Mouse (Mus musculus): ENCODE measurements around the gene Ndufa8. TPM values are rescaled to one million over a fixed set of nuclear protein-coding genes. Genes with fewer than 3 reads are reported as not detected.

The Ndufa8 gene
- 100 to 1,000 TPM; 126 to 132 TPM for polyA plus RNA-seq (2017; shearing (Covaris generic))

DNA sequence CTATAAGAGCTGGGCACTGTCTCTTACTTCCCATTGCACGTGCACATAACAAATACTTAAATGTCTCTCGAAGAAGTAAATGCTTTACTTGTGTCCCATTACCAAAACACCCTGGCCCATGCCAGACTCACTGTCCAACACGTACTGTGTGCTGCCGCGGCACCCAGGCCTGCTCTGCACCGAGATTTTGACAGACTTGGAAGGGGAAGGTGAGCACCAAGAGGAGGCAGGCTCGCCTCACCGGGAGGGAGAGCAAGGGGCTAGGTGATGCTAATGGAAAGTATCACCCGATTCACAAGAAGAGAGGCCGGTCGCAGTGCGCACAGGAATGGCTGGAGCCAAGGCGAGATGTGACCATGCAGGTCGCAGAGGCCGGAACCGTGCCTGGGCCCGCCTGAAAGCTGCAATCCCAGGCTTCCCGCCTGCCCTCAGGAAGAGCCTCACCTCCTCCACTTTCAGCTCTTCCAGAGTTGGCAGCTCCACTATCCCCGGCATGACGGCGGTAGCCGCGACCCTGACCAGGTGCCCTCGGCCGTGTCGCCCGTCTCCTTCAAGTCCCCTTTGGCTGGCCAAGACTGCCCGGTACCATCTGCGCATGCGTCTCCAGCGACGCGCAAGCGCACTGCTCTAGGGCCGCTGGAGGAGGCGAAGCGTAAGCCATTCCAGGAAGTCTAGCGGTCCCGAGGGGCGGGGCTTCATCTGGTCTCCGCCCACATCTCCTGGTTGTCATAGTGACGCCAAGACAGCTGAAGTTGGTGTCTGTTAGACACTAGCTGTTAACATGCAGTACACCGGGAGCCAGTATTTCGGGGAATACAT lies at the start of gene Ndufa8, which contains the start of gene Morn5:
Gene Ndufa8 (minus strand): TSS at position 659 of the 819 bp plus-strand sequence.
Gene Morn5 (plus strand): TSS at position 711 of the 819 bp plus-strand sequence.

Other genes with a start within 250 kb of the Ndufa8 start
- 1 to 10 TPM in 1 of 2 experiments, under 1 TPM in 1; 0.72 to 2.3 TPM for gene Ttll11, start 69.5 kb downstream of the Ndufa8 start, polyA plus RNA-seq (2017; shearing (Covaris generic))
- gene Morn5, start 52 bp upstream of the Ndufa8 start, polyA plus RNA-seq (2017; shearing (Covaris generic)), result under 1 TPM in 1 of 2 experiments, not detected in 1; 0.23 TPM
- gene Lhx6, start 56.0 kb upstream of the Ndufa8 start, polyA plus RNA-seq (2017; shearing (Covaris generic)), result not detected
- 10 to 100 TPM; 11.3 to 16.3 TPM for gene Mrrf, start 87.0 kb upstream of the Ndufa8 start, polyA plus RNA-seq (2017; shearing (Covaris generic))
- 10 to 100 TPM; 55.4 to 62.0 TPM for gene Rbm18, start 87.4 kb upstream of the Ndufa8 start, polyA plus RNA-seq (2017; shearing (Covaris generic))
- gene Ptgs1, start 181.0 kb upstream of the Ndufa8 start, polyA plus RNA-seq (2017; shearing (Covaris generic)), result 1 to 10 TPM; 2.7 to 2.8 TPM

Measured in inflammation-experienced regulatory T-cells (primary cell).